Mouse (Mus musculus): Measurements from ENCODE around the gene Cdk2ap2.

GRCm38 (mm10) chr19:4096642-4097440 is at the start of gene Cdk2ap2:
- TF ChIP-seq GATA1 (IDR thresholded peaks at IDR 0.05; ENCODE audit: borderline replicate concordance, low read length) = no peak
- TF ChIP-seq FLI1 (IDR thresholded peaks at IDR 0.05; ENCODE audit: low read length) = no peak
